Mouse (Mus musculus) kidney, postnatal 0 days (tissue): ENCODE data around the gene Rmnd5b. TPM values are rescaled to one million over a fixed set of nuclear protein-coding genes. Genes with fewer than 3 reads are reported as not detected.
"Not testable (repeated sequence)": the region's sequence is repeated elsewhere in the genome, so short reads cannot be mapped to it uniquely, and the experiment has no call there.

ENCODE experiments used
- ATAC-seq: fragments of 200-750 bp; cut with Nextera tagmentation; replicated peaks from 2 replicates; pipeline ENCODE4 v1.8.0; 2017; ENCODE audit warnings: low read depth, moderate number of reproducible peaks, moderate TSS enrichment, moderate library complexity; ENCODE audit not compliant: low FRiP score
- DNase-seq: peaks from one replicate; pipeline ENCODE4 v3.0.0-alpha.2; 2016; ENCODE audit warnings: low spot score
- H3K27ac ChIP-seq: fragments of 300-500 bp; sonication (generic); 2 replicates; pipeline ENCODE4 v1.5.1; 2014; ENCODE audit warnings: mild to moderate bottlenecking
- H3K27me3 ChIP-seq: fragments of 300-500 bp; sonication (generic); 2 replicates; pipeline ENCODE4 v1.6.1; 2014; ENCODE audit warnings: low read length, mixed read lengths; ENCODE audit not compliant: insufficient read depth
- H3K36me3 ChIP-seq: fragments of 300-500 bp; sonication (generic); 2 replicates; pipeline ENCODE4 v1.6.1; 2014; ENCODE audit warnings: low read length, mixed read lengths; ENCODE audit not compliant: insufficient read depth
- H3K4me1 ChIP-seq: fragments of 300-500 bp; sonication (generic); replicated peaks from 2 replicates; pipeline ENCODE4 v1.6.1; 2014; ENCODE audit warnings: antibody characterized with exemption, low read length, mixed read lengths; ENCODE audit not compliant: insufficient read depth
- H3K4me2 ChIP-seq: fragments of 300-500 bp; sonication (generic); 2 replicates; pipeline ENCODE4 v1.6.1; 2014; ENCODE audit warnings: mild to moderate bottlenecking, low read length, moderate library complexity, mixed read lengths
- H3K4me3 ChIP-seq: fragments of 300-500 bp; sonication (generic); replicated peaks from 2 replicates; pipeline ENCODE4 v1.5.1; 2014; ENCODE audit warnings: low read depth, low read length
- H3K9ac ChIP-seq: fragments of 300-500 bp; sonication (generic); 2 replicates; pipeline ENCODE4 v1.6.1; 2014; ENCODE audit warnings: low read depth, low read length
- H3K9me3 ChIP-seq: fragments of 300-500 bp; sonication (generic); replicated peaks from 2 replicates; pipeline ENCODE4 v1.6.1; 2016; ENCODE audit warnings: low read length, inconsistent platforms, mixed read lengths
- CTCF ChIP-seq: IDR thresholded peaks from 2 replicates; pipeline ENCODE4 v1.5.1; 2016; ENCODE audit warnings: antibody characterized with exemption, low read depth, mild to moderate bottlenecking, moderate library complexity
- WGBS: fragments of 180-500 bp; shearing (Covaris S2); extraction: QIAGEN DNeasy Blood & Tissue Kit; methylation state at CpG from one replicate; pipeline ENCODE4 v1.1.7; 2014; 5-methylcytosine and 5-hydroxymethylcytosine counted together
- polyA plus RNA-seq: library from polyadenylated mRNA; unstranded; fragments of >200 nt; fragmentation: Nextera tagmentation; extraction: Ambion mirVana; gene quantifications from 2 replicates; pipeline ENCODE4 v1.2.1, GENCODE M21; 2015

The Rmnd5b gene
- polyA plus RNA-seq, 1 experiment from 2014 or later = 40.8 TPM

GRCm38 (mm10) chr11:51615129-51615528 lies 20.6 kb downstream of the Rmnd5b start:
- no peaks in the 10 kb centered on the region for H3K9me3 ChIP-seq
- H3K4me1 ChIP-seq = peaks cover 10% of the 10 kb centered on the region
- TF ChIP-seq CTCF = no peak
- no peak for ATAC-seq
- peak; percentile 60 for DNase-seq
- peak overlapping the region; percentile 61 for H3K4me2 ChIP-seq
- H3K9ac ChIP-seq = peak overlapping the region; percentile 61
- H3K27ac ChIP-seq = peak overlapping the region; percentile 91
- peak overlapping the region; percentile 29 for H3K4me3 ChIP-seq
- WGBS = 28% methylated on average over 7 of the region's 7 CpGs
- no peaks in the 10 kb centered on the region for H3K27me3 ChIP-seq
- H3K36me3 ChIP-seq = no peaks in the 10 kb centered on the region

GRCm38 (mm10) chr11:51614256-51614655 lies 21.4 kb downstream of the Rmnd5b start:
- peaks cover 10% of the 10 kb centered on the region for H3K4me1 ChIP-seq
- 80% methylated on average over 8 of the region's 8 CpGs for WGBS
- ATAC-seq (no peak), DNase-seq (no peak)
- H3K4me3 ChIP-seq = no peak overlapping the region
- H3K27me3 ChIP-seq = no peaks in the 10 kb centered on the region
- no peak overlapping the region for H3K27ac ChIP-seq
- H3K4me2 ChIP-seq = no peak overlapping the region
- no peaks in the 10 kb centered on the region for H3K9me3 ChIP-seq
- no peak overlapping the region for H3K9ac ChIP-seq
- H3K36me3 ChIP-seq = no peaks in the 10 kb centered on the region
- no peak for TF ChIP-seq CTCF

GRCm38 (mm10) chr11:51609940-51610339 lies 25.8 kb downstream of the Rmnd5b start:
- H3K4me2 ChIP-seq, H3K4me3 ChIP-seq, H3K9me3 ChIP-seq, H3K4me1 ChIP-seq, DNase-seq, H3K27ac ChIP-seq, H3K9ac ChIP-seq, H3K27me3 ChIP-seq, H3K36me3 ChIP-seq, ATAC-seq: not testable (repeated sequence)
- 83% methylated on average over 5 of the region's 5 CpGs for WGBS

GRCm38 (mm10) chr11:51609266-51609909 lies 26.3 kb downstream of the Rmnd5b start:
- TF ChIP-seq CTCF = no peak
- WGBS = 73% methylated on average over 3 of the region's 3 CpGs
- Histone ChIP-seq H3K4me2 (no peak overlapping the region), H3K9ac (no peak overlapping the region), H3K27ac (no peak overlapping the region), H3K4me1 (no peaks in the 10 kb centered on the region; the same call in 1 of the 2 replicates), H3K4me3 (no peak overlapping the region), H3K9me3 (no peaks in the 10 kb centered on the region), H3K36me3 (peaks cover 3% of the 10 kb centered on the region; the same call in 1 of the 2 replicates), H3K27me3 (no peaks in the 10 kb centered on the region)
- no peak for ATAC-seq
- DNase-seq = no peak

- H3K4me2 ChIP-seq = peak overlapping the region; percentile 66
- no peak for DNase-seq
- H3K4me1 ChIP-seq = no peaks in the 10 kb centered on the region; the same call in 1 of the 2 replicates
- H3K27me3 ChIP-seq = no peaks in the 10 kb centered on the region
- H3K27ac ChIP-seq = peak overlapping the region; percentile 97
- H3K4me3 ChIP-seq = peak overlapping the region; percentile 99
- no peak for TF ChIP-seq CTCF
- WGBS = 4% methylated on average over 15 of the region's 15 CpGs
- H3K9me3 ChIP-seq = no peaks in the 10 kb centered on the region
- ATAC-seq = peak; percentile 16
- H3K36me3 ChIP-seq = peaks cover 24% of the 10 kb centered on the region
- peak overlapping the region; percentile 100 for H3K9ac ChIP-seq
These were observed 28.5 kb downstream of the Rmnd5b start for GRCm38 (mm10) chr11:51607096-51607738.

- Histone ChIP-seq H3K27ac (peak within 1 kb of the TSS; percentile 97), H3K9ac (peak within 1 kb of the TSS; percentile 100), H3K27me3 (no peaks in the 10 kb centered on the region), H3K4me2 (peak within 1 kb of the TSS; percentile 75), H3K9me3 (no peaks in the 10 kb centered on the region), H3K36me3 (peaks cover 31% of the 10 kb centered on the region), H3K4me1 (no peaks in the 10 kb centered on the region; the same call in 1 of the 2 replicates), H3K4me3 (peak within 1 kb of the TSS; percentile 99)
- WGBS = under 1% methylated on average over 83 of the region's 91 CpGs
- peak; percentile 92 for ATAC-seq
- DNase-seq = peak; percentile 98
- TF ChIP-seq CTCF = no peak
These were observed 29.1 kb downstream of the Rmnd5b start, which contains the start of gene Hnrnpab for GRCm38 (mm10) chr11:51606447-51607095. Gene Hnrnpab, minus strand, starts transcription at chr11:51606847.
